8 mouse cellular contexts compared by ENCODE assay signal in genomic region chr4:116986400-116987121, GRCm38 (mm10). TPM values are rescaled to one million over a fixed set of nuclear protein-coding genes. Genes with fewer than 3 reads are reported as not detected.
A peak's percentile ranks its signal among the peaks of the same experiment; 100 is the strongest.
DNase-seq lines count a peak whose midpoint lies in the region; ATAC-seq and TF ChIP-seq lines count a peak whose summit lies in the region.

No protein-coding gene starts in this region.

- peak; percentile 59 to 61 for DNase-seq in left cerebral cortex, adult 18-20 months (ENCODE audit: low spot score in 2 of 2)
- DNase-seq in left cerebral cortex, adult 11 months (ENCODE audit: low spot score): no peak
- DNase-seq in embryo, embryonic 11 days: peak; percentile 74
- peak; percentile 41 for DNase-seq in heart, adult 8-10 months (ENCODE audit: low spot score)
- peak; percentile 65 for DNase-seq in liver
- DNase-seq in midbrain, postnatal 0 days (ENCODE audit: low spot score): peak; percentile 89
- DNase-seq in spleen, postnatal 36 days (ENCODE audit: low spot score in 2 of 2): peak; percentile 43 to 52

- H3K36me3 ChIP-seq in kidney, embryonic 14.5 days (ENCODE audit: control insufficient read depth, insufficient read depth, low read length): peaks cover 15% of the 10 kb centered on the region; the same call in 1 of the 2 replicates
- H3K36me3 ChIP-seq in midbrain, postnatal 0 days (ENCODE audit: insufficient read depth, low read length): peaks cover 21% of the 10 kb centered on the region; the same call in 1 of the 2 replicates

- 71% methylated on average over 17 of the region's 17 CpGs for WGBS in kidney, embryonic 14.5 days
- WGBS in midbrain, postnatal 0 days: 62% methylated on average over 17 of the region's 17 CpGs

- no peaks in the 10 kb centered on the region for H3K4me1 ChIP-seq in kidney, embryonic 14.5 days (ENCODE audit: control insufficient read depth, insufficient read depth, low read length)
- H3K4me1 ChIP-seq in midbrain, postnatal 0 days (ENCODE audit: insufficient read depth, low read length): no peaks in the 10 kb centered on the region

- ATAC-seq in kidney, embryonic 14.5 days (ENCODE audit: low FRiP score, low TSS enrichment): peak; percentile 84
- peak; percentile 79 for ATAC-seq in midbrain, postnatal 0 days (ENCODE audit: low FRiP score)

- H3K9ac ChIP-seq in kidney, embryonic 14.5 days (ENCODE audit: low read depth, low read length): no peak overlapping the region
- no peak overlapping the region for H3K9ac ChIP-seq in midbrain, postnatal 0 days (replicated peaks; ENCODE audit: low read length, poor library complexity, severe bottlenecking)

- H3K27me3 ChIP-seq in kidney, embryonic 14.5 days (ENCODE audit: control insufficient read depth, insufficient read depth, low read length): no peaks in the 10 kb centered on the region
- H3K27me3 ChIP-seq in midbrain, postnatal 0 days (ENCODE audit: insufficient read depth, low read length): no peaks in the 10 kb centered on the region

- H3K27ac ChIP-seq in kidney, embryonic 14.5 days (ENCODE audit: low read depth, low read length): no peak overlapping the region
- H3K27ac ChIP-seq in midbrain, postnatal 0 days (ENCODE audit: low read depth, low read length): no peak overlapping the region

- H3K9me3 ChIP-seq in kidney, embryonic 14.5 days (ENCODE audit: control insufficient read depth, low read length): no peaks in the 10 kb centered on the region
- H3K9me3 ChIP-seq in midbrain, postnatal 0 days (ENCODE audit: low read length): no peaks in the 10 kb centered on the region

- peak; percentile 84 for TF ChIP-seq CTCF in midbrain, postnatal 0 days (IDR thresholded peaks at IDR 0.05)

- H3K4me3 ChIP-seq in kidney, embryonic 14.5 days (ENCODE audit: low read length): no peak overlapping the region
- H3K4me3 ChIP-seq in midbrain, postnatal 0 days (ENCODE audit: low read depth, low read length): no peak overlapping the region

- H3K4me2 ChIP-seq in kidney, embryonic 14.5 days (replicated peaks; ENCODE audit: low read depth, low read length): no peak overlapping the region
- H3K4me2 ChIP-seq in midbrain, postnatal 0 days (ENCODE audit: low read depth, low read length, poor library complexity, severe bottlenecking): no peak overlapping the region

RNA-seq across cellular contexts. Expression of gene Urod, which starts 7.7 kb away (rescaled TPM):
- 10 to 100 TPM; 63.7 to 68.4 TPM for total RNA-seq in left cerebral cortex, adult 18-20 months (2021)
- total RNA-seq in heart, adult 8-10 months (2022): 100 to 1,000 TPM in 1 of 4 experiments, 10 to 100 TPM in 3; 85.5 to 108 (median 91.8) TPM
- 83.9 and 101 TPM in 2 replicates for polyA plus RNA-seq in kidney, embryonic 14.5 days (2014; fragmentation: Nextera tagmentation; extraction: Ambion mirVana)
- 25.5 and 50.0 TPM in 2 replicates for total RNA-seq in midbrain, postnatal 0 days (2014; rRNA removed)
- polyA plus RNA-seq in midbrain, postnatal 0 days (2015; fragmentation: Nextera tagmentation; extraction: Ambion mirVana): 36.6 and 36.8 TPM in 2 replicates

RNA-seq across cellular contexts. Expression of gene Hectd3, which starts 8.6 kb away (rescaled TPM):
- 10 to 100 TPM; 39.4 to 46.0 TPM for total RNA-seq in left cerebral cortex, adult 18-20 months (2021)
- 10 to 100 TPM; 16.7 to 20.6 (median 17.7) TPM for total RNA-seq in heart, adult 8-10 months (2022)
- polyA plus RNA-seq in kidney, embryonic 14.5 days (2014; fragmentation: Nextera tagmentation; extraction: Ambion mirVana): 4.5 and 7.6 TPM in 2 replicates
- 45.5 and 46.5 TPM in 2 replicates for total RNA-seq in midbrain, postnatal 0 days (2014; rRNA removed)
- polyA plus RNA-seq in midbrain, postnatal 0 days (2015; fragmentation: Nextera tagmentation; extraction: Ambion mirVana): 20.2 and 22.6 TPM in 2 replicates

RNA-seq across cellular contexts. Expression of gene Eif2b3, which starts 32.6 kb away (rescaled TPM):
- total RNA-seq in left cerebral cortex, adult 18-20 months (2021): 10 to 100 TPM; 18.8 to 20.6 TPM
- 10 to 100 TPM; 13.5 to 18.2 (median 15.0) TPM for total RNA-seq in heart, adult 8-10 months (2022)
- 52.9 and 53.2 TPM in 2 replicates for polyA plus RNA-seq in kidney, embryonic 14.5 days (2014; fragmentation: Nextera tagmentation; extraction: Ambion mirVana)
- total RNA-seq in midbrain, postnatal 0 days (2014; rRNA removed): 20.7 and 21.7 TPM in 2 replicates
- polyA plus RNA-seq in midbrain, postnatal 0 days (2015; fragmentation: Nextera tagmentation; extraction: Ambion mirVana): 57.5 and 58.4 TPM in 2 replicates
